10 mouse cellular contexts compared by ENCODE assay signal in the genomic region with DNA sequence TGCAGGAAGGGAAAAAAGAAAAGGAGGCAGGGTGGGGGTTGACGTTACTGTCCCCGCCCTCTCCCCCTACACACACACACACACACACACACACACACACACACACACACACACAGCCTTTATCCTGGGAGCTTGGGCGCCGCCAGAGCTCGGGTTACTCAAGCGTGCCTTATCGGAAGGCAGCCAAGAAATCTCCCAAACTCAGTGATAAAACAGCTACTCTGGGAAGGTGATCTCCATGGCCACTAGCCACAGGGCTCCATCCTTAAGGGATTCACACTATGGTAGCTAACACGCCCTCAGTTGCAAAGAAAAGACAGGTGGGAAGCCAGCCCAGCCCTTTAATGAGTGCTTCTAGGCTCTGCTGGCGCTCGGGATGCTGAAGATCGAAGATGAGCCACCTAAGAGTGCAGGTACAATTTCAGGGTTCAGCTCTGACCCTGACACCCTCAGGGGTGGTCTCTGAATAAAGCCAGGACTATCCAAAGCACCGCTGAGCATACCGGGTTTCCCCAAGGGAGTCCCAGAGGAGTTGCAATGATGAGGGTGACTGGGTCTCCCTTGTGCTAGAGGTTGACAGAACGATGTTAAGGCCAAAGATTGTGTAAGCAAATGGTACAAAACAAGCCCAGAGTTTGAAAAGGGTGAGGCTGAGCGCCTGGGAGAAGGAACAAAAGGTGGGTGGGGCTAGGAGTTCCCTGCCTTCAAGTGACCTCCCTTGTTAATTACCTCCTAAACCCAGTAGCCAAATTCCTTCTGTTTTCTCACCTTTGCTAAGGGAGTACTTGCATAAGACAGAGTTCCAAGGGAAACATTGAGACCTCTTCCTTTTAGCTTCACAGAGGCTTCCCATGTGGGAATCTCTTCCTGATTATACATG. TPM values are rescaled to one million over a fixed set of nuclear protein-coding genes. Genes with fewer than 3 reads are reported as not detected.
DNase-seq lines count a peak whose midpoint lies in the region; ATAC-seq and TF ChIP-seq lines count a peak whose summit lies in the region.
"Had no signal": no experiment of that assay in that cellular context is flagged by ENCODE, and none has a peak within 500 bp of the region (broad histone marks: within the 10 kb centered on the region; RNA-seq: fewer than 3 reads in every experiment).

No protein-coding gene starts in this region.

- ATAC-seq in forebrain, embryonic 14.5 days = peak; percentile 90
- no peak for ATAC-seq in stomach, postnatal 0 days (ENCODE audit: low FRiP score, low TSS enrichment)
- ATAC-seq: Patski had no signal

- H3K36me3 ChIP-seq in forebrain, embryonic 14.5 days (ENCODE audit: control insufficient read depth, insufficient read depth, low read length) = no peaks in the 10 kb centered on the region
- H3K36me3 ChIP-seq in midbrain, embryonic 10.5 days = no peaks in the 10 kb centered on the region
- H3K36me3 ChIP-seq in stomach, postnatal 0 days (ENCODE audit: control insufficient read depth, insufficient read depth, low read length) = no peaks in the 10 kb centered on the region

- peak overlapping the region; percentile 70 for H3K4me2 ChIP-seq in forebrain, embryonic 14.5 days (ENCODE audit: low read length)
- peak overlapping the region; percentile 53 for H3K4me2 ChIP-seq in stomach, postnatal 0 days (replicated peaks; ENCODE audit: low read depth)

- H3K9me3 ChIP-seq in forebrain, embryonic 14.5 days (replicated peaks; ENCODE audit: control insufficient read depth, low read length) = no peaks in the 10 kb centered on the region
- H3K9me3 ChIP-seq in midbrain, embryonic 10.5 days (replicated peaks) = no peaks in the 10 kb centered on the region
- no peaks in the 10 kb centered on the region for H3K9me3 ChIP-seq in stomach, postnatal 0 days (ENCODE audit: control insufficient read depth, low read length)

- no peak for TF ChIP-seq EP300 in stomach, postnatal 0 days (optimal IDR thresholded peaks at IDR 0.05)

- H3K9ac ChIP-seq in forebrain, embryonic 14.5 days (ENCODE audit: low read length) = peak overlapping the region; percentile 77
- no peak overlapping the region for H3K9ac ChIP-seq in stomach, postnatal 0 days (ENCODE audit: low read length)

- peak overlapping the region; percentile 65 for H3K4me3 ChIP-seq in forebrain, embryonic 14.5 days (ENCODE audit: low read depth, low read length)
- H3K4me3 ChIP-seq in midbrain, embryonic 10.5 days = peak overlapping the region; percentile 70
- 0 out of 2 replicates have a peak overlapping the region, but pooled peaks have one; percentile 24 for H3K4me3 ChIP-seq in stomach, postnatal 0 days (ENCODE audit: low read depth, low read length)

- no peak for TF ChIP-seq CTCF in stomach, postnatal 0 days (IDR thresholded peaks at IDR 0.05; ENCODE audit: low read depth)

- peak; percentile 40 to 55 for DNase-seq in left cerebral cortex, adult 18-20 months (ENCODE audit: low spot score in 2 of 2)
- DNase-seq in left cerebral cortex, adult 11 months (ENCODE audit: low spot score) = no peak
- DNase-seq in forebrain, embryonic 14.5 days (ENCODE audit: low spot score) = no peak
- DNase-seq in kidney, postnatal 14 days = peak; percentile 3
- peak; percentile 37 for DNase-seq in midbrain, embryonic 10.5 days (ENCODE audit: low spot score)
- no peak for DNase-seq in stomach, postnatal 0 days (ENCODE audit: low spot score)
- no peak for DNase-seq in urinary bladder, adult 2 months (ENCODE audit: low spot score)
- DNase-seq in gastrocnemius, postnatal 25 days = no peak

- no peaks in the 10 kb centered on the region for H3K27me3 ChIP-seq in forebrain, embryonic 14.5 days (replicated peaks; ENCODE audit: control insufficient read depth, insufficient read depth, low read length)
- peaks cover 36% of the 10 kb centered on the region for H3K27me3 ChIP-seq in midbrain, embryonic 10.5 days (ENCODE audit: low read depth, poor library complexity, severe bottlenecking)
- no peaks in the 10 kb centered on the region for H3K27me3 ChIP-seq in stomach, postnatal 0 days (ENCODE audit: control insufficient read depth, insufficient read depth, low read length)

- 1% methylated on average over 15 of the region's 15 CpGs for WGBS in forebrain, embryonic 14.5 days
- WGBS in midbrain, embryonic 10.5 days = 2% methylated on average over 14 of the region's 15 CpGs
- 2% methylated on average over 15 of the region's 15 CpGs for WGBS in stomach, postnatal 0 days

- peaks cover 9% of the 10 kb centered on the region; the same call in 1 of the 2 replicates for H3K4me1 ChIP-seq in forebrain, embryonic 14.5 days (ENCODE audit: control insufficient read depth, insufficient read depth, low read length)
- peaks cover 17% of the 10 kb centered on the region for H3K4me1 ChIP-seq in midbrain, embryonic 10.5 days
- H3K4me1 ChIP-seq in stomach, postnatal 0 days (replicated peaks; ENCODE audit: control insufficient read depth, insufficient read depth) = 0 out of 2 replicates have a peak, but pooled peaks cover 3% of the 10 kb centered on the region

- peak overlapping the region; percentile 71; the same call in 1 of the 2 replicates for H3K27ac ChIP-seq in forebrain, embryonic 14.5 days (ENCODE audit: low read depth, low read length)
- H3K27ac ChIP-seq in midbrain, embryonic 10.5 days (replicated peaks) = peak overlapping the region; percentile 65
- H3K27ac ChIP-seq in stomach, postnatal 0 days (replicated peaks) = no peak overlapping the region
- H3K27ac ChIP-seq: macrophage had no signal

RNA-seq across cellular contexts. Expression of a gene that starts 0.7 kb away (rescaled TPM):
- 10 to 100 TPM; 74.1 to 92.1 TPM for total RNA-seq in left cerebral cortex, adult 18-20 months (2021)
- polyA plus RNA-seq in forebrain, embryonic 14.5 days (2014; fragmentation: Nextera tagmentation; extraction: Ambion mirVana) = 6.1 and 8.8 TPM in 2 replicates
- 0.27 and 0.50 TPM in 2 replicates for polyA plus RNA-seq in midbrain, embryonic 10.5 days (2016; fragmentation: Nextera tagmentation; extraction: Ambion mirVana)
- polyA plus RNA-seq in stomach, postnatal 0 days (2015; fragmentation: Nextera tagmentation; extraction: Ambion mirVana) = 0.10 and 0.16 TPM in 2 replicates
- polyA plus RNA-seq in urinary bladder, adult 2 months (2012; rRNA removed) = 0.01 TPM in 1 of 2 replicates, not detected in the other
- under 1 TPM; 0.08 to 0.18 TPM for total RNA-seq in gastrocnemius, postnatal 25 days (2021)
- polyA plus RNA-seq: macrophage had no signal

Comparison
In these comparisons a context has a peak if more than half of its experiments do, and no peak if none do; other contexts are left out.
1. DNase-seq: peak in left cerebral cortex, adult 18-20 months (2 of 2), kidney, postnatal 14 days (single experiment) and midbrain, embryonic 10.5 days (single experiment); none in left cerebral cortex, adult 11 months (single experiment), forebrain, embryonic 14.5 days (single experiment), stomach, postnatal 0 days (single experiment), urinary bladder, adult 2 months (single experiment) and gastrocnemius, postnatal 25 days (single experiment).
2. Peak in every context shown above with its lines, with median percentiles within 50 percentile points of each other: H3K4me3 ChIP-seq.